Mouse (Mus musculus): ENCODE measurements around the gene Kcnk10.

Gene Kcnk10

DNA sequence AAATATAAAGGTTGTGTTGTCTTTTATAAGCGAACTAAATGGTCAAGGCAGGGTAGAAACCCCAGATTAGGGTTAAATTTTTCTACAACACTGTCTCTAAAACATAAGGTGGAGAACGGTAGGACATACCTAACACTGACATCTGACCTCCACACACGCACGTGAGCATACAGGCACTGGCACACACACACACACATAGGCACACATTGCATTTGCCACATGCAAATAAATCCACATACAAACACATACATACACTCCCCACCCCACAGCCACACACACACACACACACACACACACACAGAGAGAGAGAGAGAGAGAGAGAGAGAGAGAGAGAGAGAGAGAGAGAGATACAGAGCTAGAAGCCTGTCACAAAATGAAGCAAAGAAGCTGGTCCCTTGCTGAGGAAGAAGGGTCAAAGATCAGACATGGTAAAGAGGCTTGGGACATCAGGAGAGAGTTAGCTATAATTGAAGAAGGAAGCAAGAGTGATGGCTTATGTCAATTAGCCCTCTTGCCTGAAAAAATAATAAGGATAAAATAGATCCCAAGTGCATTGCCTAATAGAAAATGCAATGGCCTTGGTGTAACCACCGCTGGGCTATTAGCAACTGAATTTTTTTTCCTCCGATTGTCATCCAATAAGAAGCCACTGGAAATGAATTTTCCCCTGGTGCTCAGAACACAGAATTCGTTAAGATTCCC lies 58.1 kb downstream of the Kcnk10 start:
- no peak for DNase-seq (ENCODE audit: low spot score in 2 of 2)

- no peak for DNase-seq (ENCODE audit: low spot score in 2 of 2)
These were observed 72.5 kb downstream of the Kcnk10 start for GRCm38 (mm10) chr12:98505601-98506000.

DNA sequence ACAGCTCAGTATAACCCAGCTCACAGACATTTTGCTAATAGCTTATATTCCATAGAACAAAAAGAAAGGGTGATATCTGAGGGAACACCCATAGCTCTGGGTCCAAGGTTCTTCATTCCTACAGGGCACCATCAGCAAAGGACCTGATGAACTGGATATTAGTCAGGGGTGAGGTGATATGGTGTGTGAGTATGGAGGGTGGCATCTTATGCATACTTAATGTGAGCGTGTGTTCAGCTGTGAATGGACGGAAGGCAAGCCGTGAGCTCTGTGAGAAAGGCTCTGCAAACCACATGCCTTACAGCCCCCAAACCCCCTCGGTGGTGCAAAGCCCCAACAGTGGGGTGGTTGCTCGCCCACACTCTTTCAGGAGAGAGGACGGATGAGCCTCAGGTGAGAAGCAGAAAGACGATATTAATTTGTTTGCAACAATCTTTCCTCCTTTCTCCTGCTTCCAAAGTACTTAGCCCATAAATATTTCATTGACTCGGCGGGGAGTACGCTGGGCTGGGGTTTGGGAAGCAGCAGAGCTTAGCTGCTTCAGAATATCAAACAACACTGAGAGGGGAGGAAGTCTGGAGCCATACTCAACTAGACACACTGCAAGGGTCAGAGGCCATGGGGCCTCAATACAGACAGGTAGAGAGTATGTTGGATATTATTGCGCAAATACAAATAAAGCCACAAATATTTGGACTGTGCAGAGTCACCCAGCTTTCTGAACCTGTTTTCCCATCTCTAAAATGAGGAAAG lies 76.4 kb downstream of the Kcnk10 start:
- DNase-seq (ENCODE audit: low spot score in 2 of 2) = no peak

GRCm38 (mm10) chr12:98501045-98501444 lies 77.1 kb downstream of the Kcnk10 start:
- DNase-seq (ENCODE audit: low spot score in 2 of 2) = no peak

- DNase-seq (ENCODE audit: low spot score in 2 of 2) = no peak
These were observed 96.7 kb downstream of the Kcnk10 start for GRCm38 (mm10) chr12:98481460-98481859.

- DNase-seq (ENCODE audit: low spot score in 2 of 2) = no peak
These were observed 97.1 kb downstream of the Kcnk10 start for GRCm38 (mm10) chr12:98481048-98481447.

DNA sequence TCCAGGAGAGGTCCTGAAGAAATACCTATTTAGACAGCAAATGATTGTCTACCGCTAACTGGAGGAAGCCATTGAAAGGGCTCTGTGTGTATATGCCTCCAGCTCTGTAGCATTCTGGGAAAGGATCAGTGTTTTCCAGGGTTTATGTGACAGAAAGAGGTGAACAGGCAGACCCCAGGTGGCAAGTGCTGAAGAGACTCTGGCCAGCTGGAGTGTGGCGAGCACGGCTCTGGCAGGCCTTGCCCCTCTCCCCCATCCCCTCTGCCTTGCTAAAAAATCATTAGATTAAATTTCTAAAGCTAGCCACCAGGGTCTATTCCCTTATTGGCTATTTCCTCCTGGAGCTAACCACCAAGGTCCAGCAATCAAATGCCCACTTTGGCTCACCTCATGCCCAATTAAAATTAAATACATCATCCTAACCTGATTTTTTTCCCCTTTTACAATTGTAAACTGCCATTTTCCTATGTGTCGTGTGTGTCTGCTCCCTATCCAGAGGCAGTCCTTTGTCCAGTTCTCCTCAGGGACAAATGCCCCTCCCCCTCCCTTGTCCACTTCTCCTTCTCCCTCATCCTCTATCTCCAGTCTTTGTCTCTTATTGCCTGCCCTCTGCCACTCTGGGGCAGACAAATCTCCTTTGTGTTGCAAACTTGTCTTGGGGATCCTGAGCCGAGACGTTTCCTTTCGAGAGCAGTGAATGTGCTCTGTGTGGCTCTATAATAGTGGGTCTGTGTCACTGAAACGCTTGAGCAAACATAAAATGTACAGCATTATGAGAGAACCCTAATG lies 100.2 kb downstream of the Kcnk10 start:
- DNase-seq (ENCODE audit: low spot score in 2 of 2) = no peak

DNA sequence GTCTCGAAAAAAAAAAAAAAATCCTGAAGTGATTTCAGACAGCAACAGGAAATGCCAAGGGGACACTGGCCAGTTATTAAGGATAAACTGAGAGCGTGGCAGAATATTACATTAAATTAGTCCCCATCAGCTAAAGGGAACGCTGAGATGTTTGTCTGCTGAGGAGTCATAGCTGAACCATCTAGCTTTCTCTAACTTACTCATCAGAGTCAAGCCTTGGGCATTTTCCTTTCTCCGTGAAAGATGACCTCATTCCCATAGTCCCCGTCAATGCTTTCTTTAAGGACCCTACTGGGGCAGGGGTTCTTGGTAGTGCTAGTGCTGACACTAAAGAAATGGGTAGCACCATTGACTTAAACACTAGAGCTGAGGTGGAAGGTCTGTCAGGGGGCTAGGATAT lies 106.9 kb downstream of the Kcnk10 start:
- no peak for DNase-seq (ENCODE audit: low spot score in 2 of 2)

- DNase-seq (ENCODE audit: low spot score in 2 of 2) = no peak
These were observed 108.0 kb downstream of the Kcnk10 start for GRCm38 (mm10) chr12:98470097-98470496.

DNA sequence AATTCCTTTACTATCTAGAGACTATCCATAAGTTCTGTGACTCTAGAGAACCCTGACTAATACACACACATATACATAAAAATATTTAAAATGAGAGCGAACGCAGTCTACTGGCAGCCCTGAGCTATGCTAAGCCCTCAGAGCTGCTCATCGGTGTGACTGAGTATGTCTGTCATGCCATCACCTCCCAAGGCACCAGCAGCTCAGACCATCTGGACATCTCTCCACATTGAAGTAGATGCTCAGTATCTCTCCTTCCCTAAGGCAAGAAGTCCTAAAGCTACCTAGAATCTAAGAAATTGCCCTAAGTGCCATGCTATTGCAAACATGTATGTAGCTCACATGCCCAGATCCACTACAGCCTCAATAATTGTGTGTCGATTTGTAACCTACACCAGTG lies 110.3 kb downstream of the Kcnk10 start:
- no peak for DNase-seq (ENCODE audit: low spot score in 2 of 2)

DNA sequence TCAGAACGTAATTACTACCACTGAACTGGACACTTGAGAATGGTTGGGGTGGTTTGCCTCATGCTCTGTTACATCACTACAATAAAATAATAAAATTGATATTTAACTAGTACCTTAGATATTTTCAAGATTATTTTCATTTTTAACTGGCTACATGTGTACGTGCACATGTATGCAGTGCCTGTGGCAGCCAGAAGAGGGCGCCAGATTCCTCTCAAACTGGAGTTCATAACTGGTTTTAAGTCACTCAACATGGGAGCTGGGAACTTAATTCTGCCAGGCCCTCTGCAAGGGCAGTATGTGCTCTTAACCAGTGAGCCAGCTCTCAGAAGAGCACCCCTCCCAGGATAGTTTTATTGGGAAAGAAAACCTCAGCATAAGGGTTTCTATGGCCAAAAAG lies 118.2 kb downstream of the Kcnk10 start:
- DNase-seq (ENCODE audit: low spot score in 2 of 2) = peak; percentile 3 to 43

DNA sequence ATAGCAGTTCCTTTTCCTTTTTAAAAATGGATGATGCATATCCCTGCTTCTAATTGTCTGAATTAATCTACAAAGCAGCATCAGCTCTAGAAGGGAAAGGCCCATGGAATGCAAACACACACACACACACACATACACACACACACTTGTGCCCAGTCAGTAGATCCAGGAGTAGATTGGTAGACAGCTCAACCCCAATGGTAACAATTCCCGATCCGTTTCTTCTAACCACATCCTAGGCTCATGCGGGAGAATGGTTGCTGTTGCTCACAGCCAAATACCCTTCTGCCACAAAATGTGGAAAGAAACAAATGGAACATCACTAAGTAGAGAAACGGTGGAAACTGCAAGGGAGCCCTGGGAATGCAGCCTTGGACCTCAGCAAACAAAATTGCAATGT lies 119.2 kb downstream of the Kcnk10 start:
- DNase-seq (ENCODE audit: low spot score in 2 of 2) = no peak

GRCm38 (mm10) chr12:98458516-98458915 lies 119.6 kb downstream of the Kcnk10 start:
- DNase-seq (ENCODE audit: low spot score in 2 of 2) = no peak

DNA sequence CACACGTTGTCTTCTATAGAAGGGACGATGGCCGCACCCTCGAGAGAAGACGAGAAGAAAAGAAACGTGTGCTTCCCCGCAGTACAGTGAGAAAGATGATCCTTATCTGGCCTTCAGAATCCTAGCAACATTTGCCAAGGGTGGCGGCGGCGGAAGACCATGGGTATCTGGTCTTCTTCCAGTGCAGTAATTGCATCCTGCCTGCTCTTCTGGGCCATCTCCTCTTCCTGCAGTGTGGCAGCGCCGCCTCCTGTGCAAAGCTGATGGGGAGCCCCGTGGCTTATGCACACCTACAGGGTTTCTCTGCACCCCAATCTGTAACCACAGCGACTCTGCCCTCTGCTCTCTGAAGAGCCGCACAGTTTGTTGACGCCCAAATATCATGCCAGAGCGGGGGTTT lies 124.9 kb downstream of the Kcnk10 start:
- DNase-seq (ENCODE audit: low spot score in 2 of 2) = no peak

DNA sequence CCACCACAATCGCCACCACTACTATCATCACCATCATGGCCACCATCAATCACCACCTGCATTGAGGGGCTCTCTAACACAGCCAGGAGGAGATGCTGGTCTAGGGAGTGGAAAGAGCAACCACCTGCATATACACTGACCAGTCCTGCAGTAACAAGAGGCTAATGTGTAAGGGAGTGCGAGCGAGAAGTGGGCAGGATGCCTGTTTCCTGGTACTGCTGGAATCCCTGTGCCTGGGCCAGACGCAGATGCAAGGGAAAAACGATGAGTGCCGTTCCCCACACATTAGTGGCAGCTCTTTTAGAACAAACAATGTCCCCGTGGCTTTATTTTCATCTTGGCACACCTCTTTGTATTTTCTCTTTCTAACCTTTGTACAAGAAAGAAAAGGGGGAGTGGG lies 125.5 kb downstream of the Kcnk10 start:
- DNase-seq (ENCODE audit: low spot score in 2 of 2) = no peak

DNA sequence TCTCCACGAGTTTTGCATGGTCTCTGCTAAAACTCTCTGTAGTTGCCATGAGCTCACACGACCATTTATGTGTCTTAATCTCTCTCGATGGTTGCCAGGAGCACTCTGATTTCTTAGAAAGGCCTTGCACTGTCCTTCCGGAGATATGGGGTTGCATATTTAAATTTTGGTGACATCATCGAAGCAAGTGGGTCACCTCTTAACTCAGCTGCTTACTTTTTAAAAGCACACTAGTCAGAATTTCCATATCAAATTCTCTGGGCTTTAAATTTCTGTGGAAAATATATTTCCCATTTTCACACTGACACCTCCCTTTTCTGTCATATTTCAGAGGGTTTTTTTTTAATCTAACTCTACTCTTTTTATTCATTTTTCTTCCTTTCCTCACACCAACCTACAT lies 132.5 kb downstream of the Kcnk10 start:
- DNase-seq (ENCODE audit: low spot score in 2 of 2) = no peak

DNA sequence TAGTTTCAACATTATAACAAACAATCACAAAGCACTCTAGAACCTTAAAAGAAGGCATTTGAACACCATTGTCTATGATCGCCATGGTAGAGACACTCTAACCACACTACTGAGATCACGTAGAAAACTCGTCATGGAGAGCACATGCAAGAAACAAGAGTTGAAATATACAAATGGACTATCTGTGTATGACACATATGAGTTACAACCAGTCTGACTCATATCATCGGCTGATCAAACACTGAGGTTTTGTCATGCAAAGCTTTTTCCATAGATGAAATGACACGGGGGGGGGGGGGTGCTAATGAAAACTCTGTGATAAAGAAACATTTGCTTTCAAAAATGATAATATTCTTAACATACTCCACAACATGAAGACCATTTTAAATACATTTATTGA lies 133.2 kb downstream of the Kcnk10 start:
- DNase-seq (ENCODE audit: low spot score in 2 of 2) = no peak

DNA sequence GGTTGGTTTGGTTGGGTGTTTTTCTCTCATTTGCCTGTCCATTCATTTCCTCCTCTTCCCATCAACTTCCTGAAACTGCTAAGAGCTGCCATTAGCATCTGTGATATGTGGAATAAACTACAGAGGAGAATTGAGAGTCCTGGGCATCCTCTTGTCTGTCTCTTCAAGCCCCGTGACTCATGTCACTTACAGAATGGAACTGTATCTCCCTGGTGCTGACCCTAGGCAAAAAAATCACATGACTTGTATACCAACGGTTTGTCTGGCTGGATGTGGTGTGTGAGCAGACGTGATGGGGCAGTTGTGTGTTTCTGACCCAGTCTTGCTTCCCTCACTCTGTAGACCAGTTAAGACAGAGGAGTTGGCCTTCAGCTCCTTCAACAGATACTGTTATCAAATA lies 134.4 kb downstream of the Kcnk10 start:
- DNase-seq (ENCODE audit: low spot score in 2 of 2) = no peak

GRCm38 (mm10) chr12:98438080-98438479 lies 140.0 kb downstream of the Kcnk10 start:
- DNase-seq (ENCODE audit: low spot score in 2 of 2) = no peak

DNA sequence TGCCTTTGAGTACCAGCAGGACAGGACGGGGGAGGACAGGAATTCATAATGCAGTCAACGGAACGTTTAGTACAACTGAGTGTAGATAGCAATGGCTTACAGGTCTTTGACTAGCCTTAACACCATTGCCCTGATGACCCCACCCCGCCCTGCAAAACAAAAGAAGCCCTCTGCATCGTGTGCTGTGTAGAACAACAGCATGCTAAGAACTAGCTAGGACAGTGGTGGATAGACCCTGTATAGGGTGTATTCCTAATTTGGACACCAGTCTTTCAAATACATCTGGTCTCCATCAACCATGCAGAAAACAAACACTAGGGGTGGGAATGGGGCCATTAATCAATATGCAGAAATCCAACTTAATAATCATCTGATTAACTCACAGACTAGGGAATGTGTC lies 147.4 kb downstream of the Kcnk10 start:
- no peak for DNase-seq (ENCODE audit: low spot score in 2 of 2)

- no peak for DNase-seq (ENCODE audit: low spot score in 2 of 2)
These were observed 156.8 kb downstream of the Kcnk10 start for GRCm38 (mm10) chr12:98421340-98421739.

DNA sequence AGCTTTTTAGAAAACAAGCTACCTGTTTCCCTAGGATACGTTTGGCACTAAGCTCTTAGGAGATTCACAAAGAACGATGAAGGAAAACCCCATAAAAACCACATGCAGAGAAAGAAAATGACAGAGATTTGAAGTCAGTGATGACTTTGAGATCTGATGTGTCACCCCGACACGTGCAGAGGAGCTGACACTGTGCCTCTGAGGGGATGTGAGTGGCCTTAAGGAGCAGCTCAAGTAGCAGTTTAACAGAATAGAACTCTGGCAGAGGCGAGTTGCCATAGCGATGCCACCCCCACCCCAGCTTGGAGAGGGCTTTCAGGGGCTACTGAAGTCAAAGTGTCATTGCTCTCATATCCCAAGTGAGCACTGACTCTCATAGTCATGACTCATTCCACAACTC lies 158.3 kb downstream of the Kcnk10 start:
- no peak for DNase-seq (ENCODE audit: low spot score in 2 of 2)

- DNase-seq (ENCODE audit: low spot score in 2 of 2) = no peak
These were observed 168.5 kb downstream of the Kcnk10 start for GRCm38 (mm10) chr12:98409580-98409979.

Measured in natural killer cell, adult 2 months (primary cell).